Mouse (Mus musculus) kidney, embryonic 14.5 days (tissue): Measurements from ENCODE around the gene Gm12216. TPM values are rescaled to one million over a fixed set of nuclear protein-coding genes. Genes with fewer than 3 reads are reported as not detected.

Experiments
- ATAC-seq: fragments of 200-750 bp; cut with Nextera tagmentation; 2 replicates; pipeline ENCODE4 v1.8.0; 2017; ENCODE audit warnings: moderate number of reproducible peaks, mild to moderate bottlenecking, moderate TSS enrichment, moderate library complexity; ENCODE audit not compliant: low FRiP score, low TSS enrichment
- H3K27ac ChIP-seq: fragments of 300-500 bp; sonication (generic); 2 replicates; pipeline ENCODE4 v1.5.1; 2014; ENCODE audit warnings: low read depth, mild to moderate bottlenecking, low read length, moderate library complexity, mixed read lengths
- H3K27me3 ChIP-seq: fragments of 300-500 bp; sonication (generic); 2 replicates; pipeline ENCODE4 v1.6.1; 2014; ENCODE audit warnings: mild to moderate bottlenecking, low read length; ENCODE audit not compliant: control insufficient read depth, insufficient read depth
- H3K36me3 ChIP-seq: fragments of 300-500 bp; sonication (generic); 2 replicates; pipeline ENCODE4 v1.6.1; 2014; ENCODE audit warnings: low read length, mixed read lengths; ENCODE audit not compliant: control insufficient read depth, insufficient read depth
- H3K4me1 ChIP-seq: fragments of 300-500 bp; sonication (generic); 2 replicates; pipeline ENCODE4 v1.6.1; 2014; ENCODE audit warnings: low read length, mixed read lengths; ENCODE audit not compliant: control insufficient read depth, insufficient read depth
- H3K4me2 ChIP-seq: fragments of 300-500 bp; sonication (generic); replicated peaks from 2 replicates; pipeline ENCODE4 v1.6.1; 2014; ENCODE audit warnings: low read depth, mild to moderate bottlenecking, low read length
- H3K4me3 ChIP-seq: fragments of 300-500 bp; sonication (generic); 2 replicates; pipeline ENCODE4 v1.5.1; 2014; ENCODE audit warnings: mild to moderate bottlenecking, low read length
- H3K9ac ChIP-seq: fragments of 300-500 bp; sonication (generic); 2 replicates; pipeline ENCODE4 v1.6.1; 2014; ENCODE audit warnings: low read depth, mild to moderate bottlenecking, low read length, moderate library complexity
- H3K9me3 ChIP-seq: fragments of 300-500 bp; sonication (generic); 2 replicates; pipeline ENCODE4 v1.6.1; 2016; ENCODE audit warnings: low read length; ENCODE audit not compliant: control insufficient read depth
- WGBS: fragments of 180-500 bp; shearing (Covaris S2); extraction: QIAGEN DNeasy Blood & Tissue Kit; methylation state at CpG from one replicate; pipeline ENCODE4 v1.1.7; 2014; 5-methylcytosine and 5-hydroxymethylcytosine counted together
- polyA plus RNA-seq: library from polyadenylated mRNA; unstranded; fragments of >200 nt; fragmentation: Nextera tagmentation; extraction: Ambion mirVana; gene quantifications from 2 replicates; pipeline ENCODE4 v1.2.1, GENCODE M21; 2014

Gm12216 gene
- polyA plus RNA-seq, 1 experiment from 2014 or later, result 1.1 TPM

GRCm38 (mm10) chr11:53819511-53819910 is 39.5 kb downstream of the Gm12216 start:
- Histone ChIP-seq H3K4me1 (no peaks in the 10 kb centered on the region), H3K9ac (no peak overlapping the region), H3K4me3 (no peak overlapping the region), H3K9me3 (no peaks in the 10 kb centered on the region), H3K27ac (no peak overlapping the region), H3K36me3 (no peaks in the 10 kb centered on the region), H3K27me3 (no peaks in the 10 kb centered on the region), H3K4me2 (no peak overlapping the region)
- WGBS, result 91% methylated on average over 6 of the region's 6 CpGs
- no peak for ATAC-seq

GRCm38 (mm10) chr11:53818794-53819193 is 40.3 kb downstream of the Gm12216 start:
- Histone ChIP-seq H3K4me3 (no peak overlapping the region), H3K36me3 (no peaks in the 10 kb centered on the region), H3K4me1 (no peaks in the 10 kb centered on the region), H3K9ac (no peak overlapping the region), H3K27ac (no peak overlapping the region), H3K9me3 (no peaks in the 10 kb centered on the region), H3K4me2 (no peak overlapping the region), H3K27me3 (no peaks in the 10 kb centered on the region)
- 61% methylated on average over 6 of the region's 6 CpGs for WGBS
- no peak for ATAC-seq

DNA sequence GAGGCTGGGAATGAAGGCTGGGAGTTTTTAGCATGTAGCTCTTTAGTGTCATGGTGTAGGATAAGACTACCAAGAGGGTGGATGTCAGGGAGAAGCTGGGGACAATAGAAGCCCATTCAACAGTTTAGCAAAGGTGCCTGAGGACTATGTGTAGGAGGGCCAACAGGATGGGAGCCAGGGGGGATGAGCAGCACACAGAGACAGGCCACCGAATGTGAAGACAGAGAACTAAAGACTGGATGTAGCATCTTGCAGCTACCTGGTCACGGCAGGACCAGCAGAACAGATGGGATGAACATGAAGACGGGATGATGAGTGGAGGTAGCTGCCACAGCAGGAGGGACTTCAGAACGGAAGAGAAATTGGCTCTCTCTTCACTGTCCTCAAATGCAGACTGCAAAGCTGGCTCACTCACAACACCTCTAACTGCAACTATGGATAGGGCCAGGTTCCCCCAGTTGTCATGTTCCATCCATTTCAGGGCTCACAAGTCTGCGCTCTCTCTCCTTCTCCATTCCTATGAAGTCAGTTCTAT is 42.1 kb downstream of the Gm12216 start:
- Histone ChIP-seq H3K4me1 (no peaks in the 10 kb centered on the region), H3K27ac (no peak overlapping the region), H3K36me3 (no peaks in the 10 kb centered on the region), H3K9ac (no peak overlapping the region), H3K4me2 (no peak overlapping the region), H3K9me3 (no peaks in the 10 kb centered on the region), H3K4me3 (no peak overlapping the region), H3K27me3 (no peaks in the 10 kb centered on the region)
- ATAC-seq, result no peak
- 84% methylated on average over 5 of the region's 5 CpGs for WGBS

GRCm38 (mm10) chr11:53814810-53815209 is 44.2 kb downstream of the Gm12216 start:
- no peaks in the 10 kb centered on the region for H3K36me3 ChIP-seq
- H3K4me2 ChIP-seq, result no peak overlapping the region
- no peaks in the 10 kb centered on the region for H3K4me1 ChIP-seq
- no peak overlapping the region for H3K4me3 ChIP-seq
- no peaks in the 10 kb centered on the region for H3K9me3 ChIP-seq
- no peak overlapping the region for H3K9ac ChIP-seq
- ATAC-seq, result no peak
- WGBS, result 68% methylated on average over 3 of the region's 3 CpGs
- no peaks in the 10 kb centered on the region for H3K27me3 ChIP-seq
- no peak overlapping the region for H3K27ac ChIP-seq

- Histone ChIP-seq H3K4me3 (no peak overlapping the region), H3K9me3 (no peaks in the 10 kb centered on the region), H3K27me3 (no peaks in the 10 kb centered on the region), H3K4me2 (no peak overlapping the region), H3K36me3 (no peaks in the 10 kb centered on the region), H3K9ac (no peak overlapping the region), H3K27ac (no peak overlapping the region), H3K4me1 (no peaks in the 10 kb centered on the region)
- WGBS, result 76% methylated on average over 16 of the region's 16 CpGs
- no peak for ATAC-seq
Observed at GRCm38 (mm10) chr11:53813001-53813868, 45.8 kb downstream of the Gm12216 start.

- H3K9ac ChIP-seq, result no peak overlapping the region
- H3K27ac ChIP-seq, result no peak overlapping the region
- WGBS, result 72% methylated on average over 3 of the region's 3 CpGs
- H3K36me3 ChIP-seq, result no peaks in the 10 kb centered on the region
- no peak overlapping the region for H3K4me2 ChIP-seq
- no peak overlapping the region for H3K4me3 ChIP-seq
- H3K27me3 ChIP-seq, result no peaks in the 10 kb centered on the region
- no peaks in the 10 kb centered on the region for H3K9me3 ChIP-seq
- no peak for ATAC-seq
- no peaks in the 10 kb centered on the region for H3K4me1 ChIP-seq
Observed at GRCm38 (mm10) chr11:53811312-53811711, 47.7 kb downstream of the Gm12216 start.

DNA sequence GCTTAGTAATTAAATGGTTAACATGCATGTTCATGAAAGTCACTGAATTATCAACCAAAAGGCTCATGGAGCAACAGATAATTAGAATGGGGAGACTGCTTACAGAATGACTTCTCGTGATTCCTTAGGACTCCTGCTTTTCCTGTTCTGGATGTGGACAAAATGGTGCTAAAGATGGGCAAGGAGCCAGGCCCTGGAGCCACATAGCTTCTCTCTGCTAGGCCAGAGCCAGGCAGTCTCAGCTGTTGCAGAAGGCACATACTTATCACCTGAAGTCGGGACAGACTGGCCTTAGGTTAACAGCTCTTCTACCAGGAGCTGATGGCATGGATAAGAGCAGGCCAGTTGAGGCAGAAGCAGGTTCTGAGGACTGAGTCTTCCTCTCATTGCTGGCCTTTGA is 48.3 kb downstream of the Gm12216 start:
- H3K4me3 ChIP-seq, result no peak overlapping the region
- ATAC-seq, result no peak
- no peaks in the 10 kb centered on the region for H3K27me3 ChIP-seq
- no peaks in the 10 kb centered on the region for H3K36me3 ChIP-seq
- H3K4me2 ChIP-seq, result no peak overlapping the region
- no peak overlapping the region for H3K9ac ChIP-seq
- 67% methylated on average over 2 of the region's 2 CpGs for WGBS
- H3K27ac ChIP-seq, result no peak overlapping the region
- no peaks in the 10 kb centered on the region for H3K4me1 ChIP-seq
- H3K9me3 ChIP-seq, result no peaks in the 10 kb centered on the region

DNA sequence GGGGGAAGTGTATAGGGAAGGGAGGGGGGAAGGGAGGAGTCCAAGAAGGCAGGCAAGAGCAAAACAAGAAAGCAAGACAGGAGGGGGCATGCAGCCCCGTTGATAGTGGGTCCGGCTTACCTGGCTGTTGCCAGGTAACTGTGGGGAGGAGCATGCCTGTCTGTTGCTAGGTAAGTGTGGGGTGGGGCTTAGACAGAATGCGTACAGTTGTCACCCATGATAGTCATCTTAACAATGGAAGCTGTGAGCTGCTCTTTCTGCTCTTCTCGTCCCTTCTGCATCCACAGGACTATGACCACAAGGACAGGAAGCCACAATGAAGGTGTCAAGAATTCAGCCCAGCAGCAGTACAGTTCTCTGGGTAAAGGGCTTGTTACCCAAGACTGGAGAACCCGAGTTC is 48.9 kb downstream of the Gm12216 start:
- no peak overlapping the region for H3K27ac ChIP-seq
- H3K27me3 ChIP-seq, result no peaks in the 10 kb centered on the region
- no peak overlapping the region for H3K4me3 ChIP-seq
- ATAC-seq, result no peak
- H3K4me1 ChIP-seq, result no peaks in the 10 kb centered on the region
- no peak overlapping the region for H3K9ac ChIP-seq
- 69% methylated on average over 5 of the region's 5 CpGs for WGBS
- no peak overlapping the region for H3K4me2 ChIP-seq
- no peaks in the 10 kb centered on the region for H3K9me3 ChIP-seq
- no peaks in the 10 kb centered on the region for H3K36me3 ChIP-seq

DNA sequence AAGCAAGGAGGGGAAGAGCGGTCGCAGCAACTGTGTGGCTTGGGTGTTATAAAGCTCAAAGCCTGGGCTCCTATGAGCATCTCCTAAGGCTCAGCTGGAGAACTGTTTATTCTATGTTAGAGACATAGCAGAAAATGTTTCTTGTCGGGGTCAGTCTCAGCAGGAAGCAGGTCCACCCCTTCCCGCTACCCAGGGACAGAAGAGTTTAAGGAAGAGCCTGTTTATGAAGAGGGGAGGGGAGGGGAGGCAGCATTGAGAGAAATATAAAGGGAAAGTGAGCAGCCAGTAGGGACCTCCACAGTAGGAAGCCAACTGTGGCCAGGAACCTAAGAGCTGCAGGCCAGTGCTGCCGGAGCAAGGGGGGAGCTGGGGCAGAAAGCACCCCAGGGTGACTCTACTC is 49.7 kb downstream of the Gm12216 start:
- no peaks in the 10 kb centered on the region for H3K4me1 ChIP-seq
- WGBS, result 48% methylated on average over 5 of the region's 5 CpGs
- H3K9ac ChIP-seq, result no peak overlapping the region
- no peak overlapping the region for H3K4me3 ChIP-seq
- no peak overlapping the region for H3K27ac ChIP-seq
- no peaks in the 10 kb centered on the region for H3K36me3 ChIP-seq
- no peaks in the 10 kb centered on the region for H3K27me3 ChIP-seq
- H3K9me3 ChIP-seq, result no peaks in the 10 kb centered on the region
- no peak for ATAC-seq
- no peak overlapping the region for H3K4me2 ChIP-seq
